Mouse (Mus musculus) midbrain, postnatal 0 days (tissue): ENCODE measurements around the gene Slc26a9. TPM values are rescaled to one million over a fixed set of nuclear protein-coding genes. Genes with fewer than 3 reads are reported as not detected.

Source experiments
- ATAC-seq: fragments of 200-750 bp; cut with Nextera tagmentation; 2 replicates; pipeline ENCODE4 v1.8.0; 2017; ENCODE audit warnings: moderate number of reproducible peaks, mild to moderate bottlenecking, moderate TSS enrichment, moderate library complexity; ENCODE audit not compliant: low FRiP score
- DNase-seq: peaks from one replicate; pipeline ENCODE4 v3.0.0-alpha.2; 2015; ENCODE audit warnings: low spot score
- H3K27ac ChIP-seq: fragments of 300-500 bp; sonication (generic); 2 replicates; pipeline ENCODE4 v1.5.1; 2014; ENCODE audit warnings: low read depth, mild to moderate bottlenecking, low read length, mixed read lengths
- H3K27me3 ChIP-seq: fragments of 300-500 bp; sonication (generic); 2 replicates; pipeline ENCODE4 v1.6.1; 2014; ENCODE audit warnings: low read length, control low read depth, mixed read lengths; ENCODE audit not compliant: insufficient read depth
- H3K36me3 ChIP-seq: fragments of 300-500 bp; sonication (generic); 2 replicates; pipeline ENCODE4 v1.6.1; 2014; ENCODE audit warnings: low read length, control low read depth, mixed read lengths; ENCODE audit not compliant: insufficient read depth
- H3K4me1 ChIP-seq: fragments of 300-500 bp; sonication (generic); 2 replicates; pipeline ENCODE4 v1.6.1; 2014; ENCODE audit warnings: mild to moderate bottlenecking, control low read depth, antibody characterized with exemption, low read length, mixed read lengths; ENCODE audit not compliant: insufficient read depth
- H3K4me2 ChIP-seq: fragments of 300-500 bp; sonication (generic); 2 replicates; pipeline ENCODE4 v1.6.1; 2014; ENCODE audit warnings: low read depth, mild to moderate bottlenecking, low read length, mixed read lengths; ENCODE audit not compliant: poor library complexity, severe bottlenecking
- H3K4me3 ChIP-seq: fragments of 300-500 bp; sonication (generic); 2 replicates; pipeline ENCODE4 v1.5.1; 2014; ENCODE audit warnings: low read depth, mild to moderate bottlenecking, low read length, moderate library complexity
- H3K9ac ChIP-seq: fragments of 300-500 bp; sonication (generic); replicated peaks from 2 replicates; pipeline ENCODE4 v1.6.1; 2014; ENCODE audit warnings: mild to moderate bottlenecking, low read length, moderate library complexity, mixed read lengths; ENCODE audit not compliant: poor library complexity, severe bottlenecking
- H3K9me3 ChIP-seq: fragments of 300-500 bp; sonication (generic); 2 replicates; pipeline ENCODE4 v1.6.1; 2016; ENCODE audit warnings: low read length, control low read depth
- CTCF ChIP-seq: IDR thresholded peaks from 2 replicates; pipeline ENCODE4 v1.5.1; 2016; ENCODE audit warnings: antibody characterized with exemption, mild to moderate bottlenecking
- WGBS: fragments of 180-500 bp; shearing (Covaris S2); extraction: QIAGEN DNeasy Blood & Tissue Kit; methylation state at CpG from one replicate; pipeline ENCODE4 v1.1.7; 2014; 5-methylcytosine and 5-hydroxymethylcytosine counted together
- polyA plus RNA-seq: library from polyadenylated mRNA; unstranded; fragments of >200 nt; fragmentation: Nextera tagmentation; extraction: Ambion mirVana; gene quantifications from 2 replicates; pipeline ENCODE4 v1.2.1, GENCODE M21; 2015
- total RNA-seq: library from RNA; depleted of rRNA; stranded (reverse); fragments of >200 nt; gene quantifications from 2 replicates; pipeline ENCODE4 v1.2.3, GENCODE M21; 2014; rRNA removed

The Slc26a9 gene
- total RNA-seq (0.44 TPM in 1 of 2 replicates, not detected in the other), polyA plus RNA-seq (0.10 and 0.14 TPM in 2 replicates)

GRCm38 (mm10) chr1:131743868-131744464 is at the start of gene Slc26a9:
Gene Slc26a9, plus strand, starts transcription at chr1:131744022.
- ATAC-seq (no peak), DNase-seq (no peak)
- Histone ChIP-seq H3K4me1 (no peaks in the 10 kb centered on the region), H3K9ac (no peak within 1 kb of the TSS), H3K4me2 (no peak within 1 kb of the TSS), H3K27me3 (no peaks in the 10 kb centered on the region), H3K27ac (no peak within 1 kb of the TSS), H3K9me3 (no peaks in the 10 kb centered on the region), H3K36me3 (no peaks in the 10 kb centered on the region), H3K4me3 (no peak within 1 kb of the TSS)
- no peak for TF ChIP-seq CTCF
- 74% methylated on average over 10 of the region's 10 CpGs for WGBS

GRCm38 (mm10) chr1:131695308-131695707 is 48.5 kb upstream of the Slc26a9 start:
- Histone ChIP-seq H3K9ac (no peak overlapping the region), H3K27ac (no peak overlapping the region), H3K36me3 (no peaks in the 10 kb centered on the region), H3K9me3 (no peaks in the 10 kb centered on the region), H3K27me3 (no peaks in the 10 kb centered on the region), H3K4me3 (no peak overlapping the region), H3K4me2 (no peak overlapping the region), H3K4me1 (no peaks in the 10 kb centered on the region)
- DNase-seq (no peak), ATAC-seq (no peak)
- 79% methylated on average over 2 of the region's 2 CpGs for WGBS
- no peak for TF ChIP-seq CTCF

DNA sequence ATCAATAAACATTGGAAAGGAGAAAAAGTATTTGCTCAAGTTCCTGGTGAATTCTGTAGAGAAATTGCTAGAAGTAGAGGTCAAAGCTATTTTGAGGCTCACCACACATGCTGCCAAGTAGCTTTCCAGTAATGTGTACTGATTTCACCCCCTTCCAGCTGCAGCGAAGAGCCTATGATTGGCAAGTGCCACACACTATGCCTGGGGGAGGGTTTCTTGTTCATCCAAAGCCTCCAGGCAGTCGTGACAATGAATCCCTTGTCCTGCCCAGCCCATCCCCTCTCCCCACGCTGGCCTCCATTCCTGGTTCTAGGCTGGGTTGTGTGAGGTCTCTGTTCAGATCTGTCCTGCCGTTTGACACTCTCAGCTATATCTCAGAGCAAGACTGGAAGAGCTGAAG is 47.5 kb upstream of the Slc26a9 start:
- no peaks in the 10 kb centered on the region for H3K9me3 ChIP-seq
- no peak overlapping the region for H3K9ac ChIP-seq
- H3K36me3 ChIP-seq, result no peaks in the 10 kb centered on the region
- H3K4me3 ChIP-seq, result no peak overlapping the region
- ATAC-seq, result no peak
- no peak for TF ChIP-seq CTCF
- no peaks in the 10 kb centered on the region for H3K27me3 ChIP-seq
- H3K4me1 ChIP-seq, result no peaks in the 10 kb centered on the region
- no peak overlapping the region for H3K27ac ChIP-seq
- WGBS, result 41% methylated on average over 4 of the region's 4 CpGs
- no peak overlapping the region for H3K4me2 ChIP-seq
- DNase-seq, result no peak

DNA sequence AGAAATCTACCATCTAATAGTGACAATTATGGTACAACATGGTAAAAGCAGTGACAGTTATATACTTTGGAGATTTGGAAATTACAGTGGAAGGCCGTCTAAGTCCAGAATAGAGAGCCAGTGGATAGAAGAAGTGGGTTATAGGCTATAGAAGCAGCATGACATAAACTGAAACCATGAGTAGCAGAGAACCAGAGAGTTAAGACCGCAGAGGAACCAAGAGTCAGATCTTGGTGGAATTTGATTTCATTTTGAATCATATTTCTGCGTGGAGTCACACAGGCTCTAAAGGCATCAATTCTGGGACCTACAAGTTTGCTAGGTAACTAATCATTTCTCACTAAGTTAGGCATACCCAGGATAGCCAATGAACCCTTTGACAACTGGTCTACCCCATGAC is 45.1 kb upstream of the Slc26a9 start:
- no peak overlapping the region for H3K4me3 ChIP-seq
- H3K9ac ChIP-seq, result no peak overlapping the region
- DNase-seq (no peak), ATAC-seq (no peak)
- H3K27ac ChIP-seq, result no peak overlapping the region
- no peaks in the 10 kb centered on the region for H3K27me3 ChIP-seq
- H3K36me3 ChIP-seq, result no peaks in the 10 kb centered on the region
- no peak overlapping the region for H3K4me2 ChIP-seq
- no peaks in the 10 kb centered on the region for H3K9me3 ChIP-seq
- H3K4me1 ChIP-seq, result no peaks in the 10 kb centered on the region
- no peak for TF ChIP-seq CTCF
- WGBS, result 96% methylated on average over 3 of the region's 3 CpGs

- H3K27me3 ChIP-seq, result no peaks in the 10 kb centered on the region
- no peak overlapping the region for H3K27ac ChIP-seq
- no peaks in the 10 kb centered on the region for H3K4me1 ChIP-seq
- DNase-seq (no peak), ATAC-seq (no peak)
- H3K4me2 ChIP-seq, result no peak overlapping the region
- TF ChIP-seq CTCF, result no peak
- 88% methylated on average over 4 of the region's 4 CpGs for WGBS
- no peaks in the 10 kb centered on the region for H3K9me3 ChIP-seq
- no peaks in the 10 kb centered on the region for H3K36me3 ChIP-seq
- no peak overlapping the region for H3K9ac ChIP-seq
- H3K4me3 ChIP-seq, result no peak overlapping the region
These were observed 44.2 kb upstream of the Slc26a9 start for GRCm38 (mm10) chr1:131699642-131700041.

DNA sequence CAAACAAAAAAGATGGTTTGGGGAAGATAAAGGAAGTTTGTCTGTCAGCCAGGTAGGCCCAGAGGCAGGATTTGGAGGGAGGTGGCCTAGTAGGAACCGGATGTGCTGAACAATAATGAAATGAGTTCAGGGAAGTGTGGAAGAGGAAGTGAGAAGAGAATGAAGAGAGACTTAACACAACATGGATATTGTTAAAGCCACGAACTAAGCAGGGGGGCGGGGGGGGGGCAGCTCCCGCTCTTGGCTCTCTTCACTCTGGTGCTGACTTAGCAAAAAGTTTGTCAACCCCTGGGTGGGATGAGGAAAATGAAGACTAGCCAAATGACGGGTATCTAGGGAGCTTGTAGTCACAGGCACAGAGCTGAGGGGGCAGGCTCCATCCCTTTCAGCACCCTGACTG is 43.4 kb upstream of the Slc26a9 start:
- Histone ChIP-seq H3K27ac (no peak overlapping the region), H3K9me3 (no peaks in the 10 kb centered on the region), H3K36me3 (no peaks in the 10 kb centered on the region), H3K9ac (no peak overlapping the region), H3K4me2 (no peak overlapping the region), H3K4me3 (no peak overlapping the region), H3K4me1 (no peaks in the 10 kb centered on the region), H3K27me3 (no peaks in the 10 kb centered on the region)
- no peak for ATAC-seq
- 74% methylated on average over 5 of the region's 5 CpGs for WGBS
- DNase-seq, result no peak
- no peak for TF ChIP-seq CTCF
